Mouse (Mus musculus) ovary, adult 18-20 months (tissue): ENCODE results near the gene Gpr160.
A peak's percentile ranks its signal among the peaks of the same experiment; 100 is the strongest.
"Not testable (repeated sequence)": the region's sequence is repeated elsewhere in the genome, so short reads cannot be mapped to it uniquely, and the experiment has no call there.

Source experiments
- DNase-seq: peaks from one replicate; pipeline ENCODE4 v3.0.0; 2022; ENCODE audit warnings: low spot score, mixed read lengths

Gpr160 gene

GRCm38 (mm10) chr3:30855604-30856458, at the start of gene Gpr160:
Gene Gpr160 (plus strand): TSS chr3:30855950.
- DNase-seq, result peak; percentile 33

DNA sequence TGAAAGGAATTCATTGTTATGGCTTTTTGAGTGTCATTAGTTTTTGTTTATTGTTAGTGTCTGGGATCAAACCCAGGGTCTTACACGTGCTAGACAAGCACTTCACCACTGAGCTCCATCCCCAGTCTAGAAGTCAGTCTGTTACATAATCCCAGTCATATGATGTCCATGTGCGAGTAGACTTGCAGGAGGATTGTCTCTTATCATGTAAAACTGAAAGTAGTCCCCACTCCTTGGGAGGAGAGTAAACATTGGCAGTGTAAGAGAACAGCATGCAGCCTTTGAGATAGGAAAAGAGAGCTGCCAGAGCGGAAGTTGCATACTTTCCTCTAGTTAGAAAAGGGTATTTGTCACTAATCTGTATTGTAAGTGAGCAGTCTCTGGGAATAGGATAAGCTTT, 42.9 kb upstream of the Gpr160 start:
- peak; percentile 10 for DNase-seq

DNA sequence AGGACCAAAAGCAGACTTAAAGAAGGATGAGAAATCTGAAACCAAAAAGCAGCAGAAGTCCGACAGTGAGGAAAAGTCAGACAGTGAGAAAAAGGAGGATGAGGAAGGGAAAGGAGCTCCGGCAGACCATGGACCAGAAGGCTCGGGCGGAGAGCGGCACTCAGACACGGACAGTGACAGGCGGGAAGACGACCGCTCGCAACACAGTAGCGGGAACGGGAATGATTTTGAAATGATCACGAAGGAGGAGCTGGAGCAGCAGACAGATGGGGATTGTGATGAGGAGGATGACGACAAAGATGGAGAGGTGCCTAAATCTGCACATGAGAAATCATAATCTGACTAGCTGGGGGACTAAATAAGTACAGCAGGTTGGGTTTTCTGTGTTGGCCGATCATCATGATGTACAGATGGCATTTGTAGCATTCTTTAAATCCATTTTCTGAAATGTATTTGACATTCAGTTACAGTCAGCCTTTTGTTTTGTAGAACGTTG, 37.1 kb upstream of the Gpr160 start:
- no peak for DNase-seq

- DNase-seq, result no peak
Observed at GRCm38 (mm10) chr3:30822163-30822562, 33.6 kb upstream of the Gpr160 start.

DNA sequence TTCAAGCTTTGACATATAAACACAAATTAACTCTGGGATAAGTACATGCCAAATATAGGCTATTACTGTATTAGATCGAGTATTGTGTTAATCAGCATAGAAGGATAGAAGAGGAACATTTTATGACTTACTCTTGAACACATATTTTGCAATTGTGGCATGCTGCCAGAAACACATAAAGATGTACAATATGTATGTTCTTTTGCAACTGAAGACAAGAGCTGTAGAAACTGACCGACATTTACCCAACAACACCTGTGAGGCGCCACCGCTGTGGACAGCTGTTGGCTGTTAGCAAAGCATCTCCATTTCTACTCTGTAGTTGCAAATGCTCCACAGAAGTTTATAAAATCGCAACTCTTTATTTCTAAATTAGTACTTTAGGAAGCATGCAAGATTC, 29.7 kb upstream of the Gpr160 start:
- DNase-seq, result no peak

- no peak for DNase-seq
Observed at GRCm38 (mm10) chr3:30831848-30832606, 23.7 kb upstream of the Gpr160 start.

GRCm38 (mm10) chr3:30833254-30833653, 22.5 kb upstream of the Gpr160 start:
- DNase-seq, result no peak

- no peak for DNase-seq
Observed at GRCm38 (mm10) chr3:30845755-30846154, 10.0 kb upstream of the Gpr160 start.

GRCm38 (mm10) chr3:30847413-30847812, 8.3 kb upstream of the Gpr160 start:
- no peak for DNase-seq

- no peak for DNase-seq
Observed at GRCm38 (mm10) chr3:30851422-30851821, 4.3 kb upstream of the Gpr160 start.

GRCm38 (mm10) chr3:30853596-30853995, 2.2 kb upstream of the Gpr160 start:
- no peak for DNase-seq

DNA sequence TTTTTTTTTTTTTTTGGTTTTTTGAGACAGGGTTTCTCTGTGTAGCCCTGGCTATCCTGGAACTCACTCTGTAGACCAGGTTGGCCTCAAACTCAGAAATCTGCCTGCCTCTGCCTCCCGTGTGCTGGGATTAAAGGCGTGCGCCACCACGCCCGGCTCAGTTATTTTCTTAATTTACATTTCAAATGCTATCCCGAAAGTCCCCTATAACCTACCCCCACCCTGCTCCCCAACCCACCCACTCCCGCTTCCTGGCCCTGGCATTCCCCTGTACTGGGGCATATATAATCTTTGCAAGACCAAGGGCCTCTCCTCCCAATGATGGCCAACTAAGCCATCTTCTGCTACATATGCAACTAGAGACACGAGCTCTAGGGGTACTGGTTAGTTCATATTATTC, 3.8 kb downstream of the Gpr160 start:
- DNase-seq, result not testable (repeated sequence)

- no peak for DNase-seq
Observed at GRCm38 (mm10) chr3:30860705-30861104, 5.0 kb downstream of the Gpr160 start.

- no peak for DNase-seq
Observed at GRCm38 (mm10) chr3:30863712-30864435, 8.1 kb downstream of the Gpr160 start.

GRCm38 (mm10) chr3:30864640-30865039, 8.9 kb downstream of the Gpr160 start:
- no peak for DNase-seq

DNA sequence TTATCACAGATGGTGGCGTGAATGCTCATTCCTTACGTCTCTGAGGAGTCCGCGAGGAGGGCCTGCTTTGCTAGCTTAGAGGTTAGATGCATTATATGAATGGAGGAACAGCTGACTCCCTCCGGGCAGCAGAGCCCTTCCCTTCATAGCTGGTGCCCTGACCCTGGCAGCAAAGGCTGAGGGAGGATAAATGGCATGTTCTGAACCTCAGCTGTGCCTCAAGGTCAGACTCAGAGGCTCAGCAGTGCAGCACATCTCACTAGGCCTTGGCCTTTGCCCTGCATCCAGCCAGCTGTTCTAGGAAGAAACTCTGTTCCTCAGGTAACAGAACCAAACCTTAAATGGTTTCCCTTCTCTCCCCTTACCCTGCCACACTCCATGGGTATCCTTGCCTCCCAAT, 12.4 kb downstream of the Gpr160 start:
- DNase-seq, result peak; percentile 16

GRCm38 (mm10) chr3:30868625-30869024, 12.9 kb downstream of the Gpr160 start:
- DNase-seq, result no peak

DNA sequence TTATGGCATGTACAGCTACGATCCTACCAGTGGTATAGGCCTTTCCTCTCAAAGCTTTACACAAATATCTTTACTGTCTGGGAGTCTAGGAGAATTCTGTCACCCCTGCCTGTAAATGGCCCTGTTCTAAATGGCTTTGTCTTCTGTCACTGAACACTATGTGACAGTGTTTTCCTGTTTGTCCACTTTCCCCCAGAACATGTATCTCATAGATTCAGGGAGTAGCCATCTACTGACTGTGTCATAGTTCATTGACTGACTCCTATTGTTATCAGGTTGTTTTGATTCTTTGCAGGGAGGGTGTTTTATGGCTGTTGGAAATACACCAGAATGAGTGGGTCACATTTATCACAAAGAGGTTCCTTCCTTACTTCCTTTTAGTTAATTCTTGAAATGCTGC, 14.2 kb downstream of the Gpr160 start:
- no peak for DNase-seq

- DNase-seq, result no peak
Observed at GRCm38 (mm10) chr3:30876709-30877108, 21.0 kb downstream of the Gpr160 start.

GRCm38 (mm10) chr3:30887449-30887848, 31.7 kb downstream of the Gpr160 start:
- no peak for DNase-seq

- no peak for DNase-seq
Observed at GRCm38 (mm10) chr3:30889014-30889413, 33.3 kb downstream of the Gpr160 start.

- DNase-seq, result no peak
Observed at GRCm38 (mm10) chr3:30896721-30897120, 41.0 kb downstream of the Gpr160 start.
